Mouse (Mus musculus): ENCODE data around the gene Gna15. TPM values are rescaled to one million over a fixed set of nuclear protein-coding genes. Genes with fewer than 3 reads are reported as not detected.

The Gna15 gene
- total RNA-seq, 2 experiments from 2014 or later = 1.1 to 1.8 TPM

Small RNA genes lying within 50 kb of the gene (microRNA-seq; reads per million reads assigned to microRNA genes)
- not detected for gene Gm25595

Other genes with a start within 250 kb of the Gna15 start
- gene Tjp3, start 232.6 kb downstream of the Gna15 start, total RNA-seq (2021) = under 1 TPM; 0.25 to 0.44 TPM
- gene Pip5k1c, start 231.3 kb downstream of the Gna15 start, total RNA-seq (2021) = 10 to 100 TPM; 35.8 TPM
- 10 to 100 TPM; 17.8 to 18.3 TPM for gene Cactin, start 203.1 kb downstream of the Gna15 start, total RNA-seq (2021)
- gene Tbxa2r, start 195.5 kb downstream of the Gna15 start, total RNA-seq (2021) = 1 to 10 TPM; 4.8 to 5.8 TPM
- gene Gipc3, start 181.0 kb downstream of the Gna15 start, total RNA-seq (2021) = under 1 TPM; 0.66 to 0.86 TPM
- 10 to 100 TPM; 46.2 to 58.6 TPM for gene Hmg20b, start 173.7 kb downstream of the Gna15 start, total RNA-seq (2021)
- gene Mfsd12, start 166.7 kb downstream of the Gna15 start, total RNA-seq (2021) = 1 to 10 TPM; 8.6 to 9.9 TPM
- 1 to 10 TPM; 1.7 to 1.8 TPM for gene 4930404N11Rik, start 158.4 kb downstream of the Gna15 start, total RNA-seq (2021)
- 10 to 100 TPM; 32.2 to 33.5 TPM for gene Fzr1, start 145.7 kb downstream of the Gna15 start, total RNA-seq (2021)
- gene Dohh, start 139.8 kb downstream of the Gna15 start, total RNA-seq (2021) = 10 to 100 TPM; 48.1 to 48.5 TPM
- 1 to 10 TPM in 1 of 2 experiments, under 1 TPM in 1; 0.70 to 1.5 TPM for gene Gm48551, start 139.8 kb downstream of the Gna15 start, total RNA-seq (2021)
- gene Gm48552, start 135.2 kb downstream of the Gna15 start, total RNA-seq (2021) = 1 to 10 TPM; 1.3 to 2.0 TPM
- under 1 TPM; 0.91 to 0.98 TPM for gene Smim24, start 131.2 kb downstream of the Gna15 start, total RNA-seq (2021)
- 100 to 1,000 TPM; 274 to 335 TPM for gene Nfic, start 68.6 kb downstream of the Gna15 start, total RNA-seq (2021)
- gene Celf5, start 41.5 kb downstream of the Gna15 start, total RNA-seq (2021) = under 1 TPM; 0.47 to 0.52 TPM
- 10 to 100 TPM; 59.3 to 61.3 TPM for gene Ncln, start 27.8 kb downstream of the Gna15 start, total RNA-seq (2021)
- gene S1pr4, start 24.1 kb downstream of the Gna15 start, total RNA-seq (2021) = under 1 TPM; 0.37 to 0.54 TPM
- gene Gna11, start 21.0 kb upstream of the Gna15 start, total RNA-seq (2021) = 10 to 100 TPM; 56.8 to 59.5 TPM
- gene Aes, start 35.3 kb upstream of the Gna15 start, total RNA-seq (2021) = 100 to 1,000 TPM; 537 to 620 TPM
- 10 to 100 TPM in 1 of 2 experiments, 1 to 10 TPM in 1; 7.8 to 10.5 TPM for gene Tle2, start 50.3 kb upstream of the Gna15 start, total RNA-seq (2021)
- gene Tle6, start 76.8 kb upstream of the Gna15 start, total RNA-seq (2021) = 1 to 10 TPM; 5.2 to 6.6 TPM
- gene BC025920, start 82.0 kb upstream of the Gna15 start, total RNA-seq (2021) = 1 to 10 TPM; 1.2 to 1.7 TPM
- 10 to 100 TPM; 13.6 to 18.2 TPM for gene Sirt6, start 103.6 kb upstream of the Gna15 start, total RNA-seq (2021)
- 10 to 100 TPM; 16.0 to 17.7 TPM for gene Ankrd24, start 104.3 kb upstream of the Gna15 start, total RNA-seq (2021)
- 1 to 10 TPM; 2.6 to 3.1 TPM for gene Gm10778, start 124.8 kb upstream of the Gna15 start, total RNA-seq (2021)
- 1 to 10 TPM; 4.7 to 4.9 TPM for gene Zfp433, start 180.6 kb upstream of the Gna15 start, total RNA-seq (2021)
- gene Gm3055, start 246.9 kb upstream of the Gna15 start, total RNA-seq (2021) = 1 to 10 TPM; 3.6 to 4.9 TPM

Measured in gastrocnemius, postnatal 4 days (tissue).